Mouse (Mus musculus): ENCODE measurements around the gene Megf9.

DNA sequence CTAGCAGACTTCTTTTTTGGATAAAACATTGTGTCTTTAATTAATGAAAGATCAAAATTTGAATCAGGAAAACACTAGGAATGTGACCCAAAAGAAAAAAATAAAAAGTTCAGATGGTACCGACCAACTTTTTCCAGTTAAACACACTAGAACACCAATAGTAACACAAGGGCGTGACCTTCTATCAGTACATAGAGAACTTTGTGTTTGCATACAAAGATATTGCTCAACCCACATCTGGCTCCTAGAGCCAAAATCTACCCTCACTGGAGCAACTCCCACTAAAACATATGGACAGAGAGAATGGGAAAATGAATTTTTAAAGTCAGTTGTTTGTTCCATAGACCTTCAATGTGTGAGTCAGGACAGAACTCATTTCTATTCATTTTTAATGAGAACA is 50.7 kb downstream of the Megf9 start:
- TF ChIP-seq POLR2A (IDR thresholded peaks at IDR 0.05; ENCODE audit: low read depth, low read length) (no peak), CTCF (conservative IDR thresholded peaks at IDR 0.05; ENCODE audit: insufficient read depth, insufficient read length, low read depth, low read length) (no peak)

Data from kidney, adult 2 months (tissue).